Mouse (Mus musculus): ENCODE results near the gene Hsf2bp. TPM values are rescaled to one million over a fixed set of nuclear protein-coding genes. Genes with fewer than 3 reads are reported as not detected.

Hsf2bp gene
- 0.93 TPM for polyA plus RNA-seq (2017; shearing (Covaris generic))

GRCm38 (mm10) chr17:32035609-32036508 lies at the start of gene Hsf2bp, which contains the start of gene Rrp1b:
Gene Hsf2bp (minus strand): TSS chr17:32036349.
Gene Rrp1b (plus strand): TSS chr17:32036100.

Other genes with a start within 250 kb of the Hsf2bp start
- gene Sik1, start 180.5 kb downstream of the Hsf2bp start, polyA plus RNA-seq (2017; shearing (Covaris generic)): 26.3 TPM
- gene Rrp1b, start 249 bp downstream of the Hsf2bp start, polyA plus RNA-seq (2017; shearing (Covaris generic)): 57.4 TPM
- 0.06 TPM for gene Notch3, start 130.5 kb upstream of the Hsf2bp start, polyA plus RNA-seq (2017; shearing (Covaris generic))
- gene Ephx3, start 153.2 kb upstream of the Hsf2bp start, polyA plus RNA-seq (2017; shearing (Covaris generic)): not detected
- gene Brd4, start 248.4 kb upstream of the Hsf2bp start, polyA plus RNA-seq (2017; shearing (Covaris generic)): 212 TPM